Mouse (Mus musculus): ENCODE results near the gene Clybl.
A peak's percentile ranks its signal among the peaks of the same experiment; 100 is the strongest.

- TF ChIP-seq CTCF (IDR thresholded peaks at IDR 0.05; ENCODE audit: borderline replicate concordance, insufficient read depth, low read depth, low read length), result no peak
- peak; percentile 49; the same call in 1 of the 2 replicates for TF ChIP-seq POLR2A (IDR thresholded peaks at IDR 0.05; ENCODE audit: borderline replicate concordance, insufficient read depth, low read length)
Observed at GRCm38 (mm10) chr14:122228816-122229551, 47.5 kb downstream of the Clybl start.

Data from cerebellum, adult 2 months (tissue).